10 mouse cellular contexts compared by ENCODE assay signal in genomic region chr2:28907691-28908388, GRCm38 (mm10). TPM values are rescaled to one million over a fixed set of nuclear protein-coding genes. Genes with fewer than 3 reads are reported as not detected.
A peak's percentile ranks its signal among the peaks of the same experiment; 100 is the strongest.
DNase-seq lines count a peak whose midpoint lies in the region; ATAC-seq and TF ChIP-seq lines count a peak whose summit lies in the region.
"Had no signal": no experiment of that assay in that cellular context is flagged by ENCODE, and none has a peak within 500 bp of the region (broad histone marks: within the 10 kb centered on the region; RNA-seq: fewer than 3 reads in every experiment).

No protein-coding gene starts in this region.

- WGBS in lung, postnatal 0 days, result 10% methylated on average over 10 of the region's 10 CpGs
- 3% methylated on average over 10 of the region's 10 CpGs for whole genome bisulfite sequencing in limb, embryonic 13.5 days
- WGBS in stomach, embryonic 16.5 days, result 11% methylated on average over 10 of the region's 10 CpGs

- H3K9me3 ChIP-seq in lung, postnatal 0 days (ENCODE audit: low read length), result no peaks in the 10 kb centered on the region
- no peaks in the 10 kb centered on the region for H3K9me3 ChIP-seq in limb, embryonic 13.5 days
- H3K9me3 ChIP-seq in stomach, embryonic 16.5 days (replicated peaks; ENCODE audit: control insufficient read depth, low read length), result no peaks in the 10 kb centered on the region

- no peaks in the 10 kb centered on the region for H3K36me3 ChIP-seq in lung, postnatal 0 days (ENCODE audit: insufficient read depth, low read length)
- H3K36me3 ChIP-seq in limb, embryonic 13.5 days, result peaks cover 28% of the 10 kb centered on the region
- H3K36me3 ChIP-seq in stomach, embryonic 16.5 days (ENCODE audit: control insufficient read depth, insufficient read depth, low read length), result no peaks in the 10 kb centered on the region

- no peak for ATAC-seq in lung, postnatal 0 days
- no peak for ATAC-seq in limb, embryonic 13.5 days (ENCODE audit: low FRiP score, low read depth)
- ATAC-seq in stomach, embryonic 16.5 days (ENCODE audit: insufficient read depth, low FRiP score), result no peak

- TF ChIP-seq EP300 in lung, postnatal 0 days (IDR thresholded peaks at IDR 0.05), result no peak

- no peak for TF ChIP-seq CTCF in lung, postnatal 0 days (IDR thresholded peaks at IDR 0.05)

- DNase-seq in cerebellum, postnatal 36 days, result peak; percentile 18 to 28
- DNase-seq in cerebellum, adult 18-20 months, result no peak
- DNase-seq in lung, postnatal 0 days (ENCODE audit: low spot score), result no peak
- no peak for DNase-seq in lung, postnatal 25 days (ENCODE audit: low spot score)
- no peak for DNase-seq in adrenal gland, adult 2 months
- no peak for DNase-seq in left cerebral cortex, adult 18-20 months (ENCODE audit: low spot score in 2 of 2)

- H3K4me3 ChIP-seq in lung, postnatal 0 days (ENCODE audit: low read depth, low read length), result no peak overlapping the region
- peak overlapping the region; percentile 26 for H3K4me3 ChIP-seq in limb, embryonic 13.5 days
- H3K4me3 ChIP-seq in stomach, embryonic 16.5 days (replicated peaks; ENCODE audit: low read length), result peak overlapping the region; percentile 15; the same call in 1 of the 2 replicates
- H3K4me3 ChIP-seq: erythroblast, embryonic 14.5 days had no signal

- H3K4me1 ChIP-seq in lung, postnatal 0 days (ENCODE audit: insufficient read depth, low read depth, low read length), result no peaks in the 10 kb centered on the region; the same call in 1 of the 2 replicates
- peaks cover 20% of the 10 kb centered on the region for H3K4me1 ChIP-seq in limb, embryonic 13.5 days
- H3K4me1 ChIP-seq in stomach, embryonic 16.5 days (ENCODE audit: control insufficient read depth, insufficient read depth, low read length), result peaks cover 10% of the 10 kb centered on the region

- H3K9ac ChIP-seq in lung, postnatal 0 days (replicated peaks; ENCODE audit: low read depth), result no peak overlapping the region
- H3K9ac ChIP-seq in limb, embryonic 13.5 days, result no peak overlapping the region
- no peak overlapping the region for H3K9ac ChIP-seq in stomach, embryonic 16.5 days (ENCODE audit: low read length)

- H3K4me2 ChIP-seq in lung, postnatal 0 days (replicated peaks; ENCODE audit: low read depth, low read length), result peak overlapping the region; percentile 28; the same call in 1 of the 2 replicates
- H3K4me2 ChIP-seq in limb, embryonic 13.5 days (replicated peaks), result peak overlapping the region; percentile 44
- H3K4me2 ChIP-seq in stomach, embryonic 16.5 days (ENCODE audit: low read depth, low read length), result peak overlapping the region; percentile 30; the same call in 1 of the 2 replicates

- peaks cover 52% of the 10 kb centered on the region for H3K27me3 ChIP-seq in lung, postnatal 0 days (replicated peaks; ENCODE audit: insufficient read depth, low read length)
- H3K27me3 ChIP-seq in limb, embryonic 13.5 days, result peaks cover 74% of the 10 kb centered on the region
- H3K27me3 ChIP-seq in stomach, embryonic 16.5 days (ENCODE audit: control insufficient read depth, insufficient read depth, low read length), result peaks cover 64% of the 10 kb centered on the region

- no peak overlapping the region for H3K27ac ChIP-seq in lung, postnatal 0 days (ENCODE audit: low read length)
- H3K27ac ChIP-seq in limb, embryonic 13.5 days, result no peak overlapping the region
- H3K27ac ChIP-seq in stomach, embryonic 16.5 days (ENCODE audit: low read length), result no peak overlapping the region

RNA-seq across cellular contexts. Expression of gene Barhl1, which starts 8.6 kb away (rescaled TPM):
- 0.06 TPM in 1 of 2 replicates, not detected in the other for polyA plus RNA-seq in lung, postnatal 0 days (2015; fragmentation: Nextera tagmentation; extraction: Ambion mirVana)
- 0.06 TPM in 1 of 2 replicates, not detected in the other for polyA plus RNA-seq in limb, embryonic 13.5 days (2015; fragmentation: Nextera tagmentation; extraction: Ambion mirVana)
- not detected in 2 replicates for polyA plus RNA-seq in stomach, embryonic 16.5 days (2015; fragmentation: Nextera tagmentation; extraction: Ambion mirVana)
- not detected for total RNA-seq in adrenal gland, adult 2 months (2021)
- polyA plus RNA-seq in adrenal gland, adult 2 months (2012; rRNA removed), result 0.16 and 0.28 TPM in 2 replicates
- total RNA-seq in left cerebral cortex, adult 18-20 months (2021), result not detected
- total RNA-seq: adrenal gland, postnatal 14 days had no signal
- polyA plus RNA-seq: erythroblast, embryonic 14.5 days had no signal

Comparison
In these comparisons a context has a peak if more than half of its experiments do, and no peak if none do; other contexts are left out.
1. DNase-seq: peak in cerebellum, postnatal 36 days (2 of 2); none in cerebellum, adult 18-20 months (0 of 2), lung, postnatal 0 days (single experiment), lung, postnatal 25 days (single experiment), adrenal gland, adult 2 months (single experiment) and left cerebral cortex, adult 18-20 months (0 of 2).
2. Peak in every context shown above with its lines, with median percentiles within 50 percentile points of each other: H3K4me2 ChIP-seq.